Mouse (Mus musculus) limb, embryonic 14.5 days (tissue): Measurements from ENCODE around the gene Sf3b5. TPM values are rescaled to one million over a fixed set of nuclear protein-coding genes. Genes with fewer than 3 reads are reported as not detected.

Experiments used
- ATAC-seq: fragments of 200-750 bp; cut with Nextera tagmentation; 2 replicates; pipeline ENCODE4 v1.8.0; 2017; ENCODE audit warnings: low read depth, moderate number of reproducible peaks, moderate TSS enrichment; ENCODE audit not compliant: low FRiP score
- DNase-seq: peaks from one replicate; pipeline ENCODE4 v3.0.0-alpha.2; 2015; ENCODE audit warnings: low spot score
- H3K27ac ChIP-seq: fragments of 300-500 bp; sonication (generic); replicated peaks from 2 replicates; pipeline ENCODE4 v1.5.1; 2014; ENCODE audit warnings: low read depth, mild to moderate bottlenecking, low read length, moderate library complexity, mixed read lengths
- H3K27me3 ChIP-seq: fragments of 300-500 bp; sonication (generic); 2 replicates; pipeline ENCODE4 v1.6.1; 2014; ENCODE audit warnings: low read length, mixed read lengths; ENCODE audit not compliant: control insufficient read depth, insufficient read depth
- H3K36me3 ChIP-seq: fragments of 300-500 bp; sonication (generic); 2 replicates; pipeline ENCODE4 v1.6.1; 2014; ENCODE audit warnings: mild to moderate bottlenecking, low read length, moderate library complexity, mixed read lengths; ENCODE audit not compliant: control insufficient read depth, insufficient read depth
- H3K4me1 ChIP-seq: fragments of 300-500 bp; sonication (generic); 2 replicates; pipeline ENCODE4 v1.6.1; 2014; ENCODE audit warnings: antibody characterized with exemption, low read length, mixed read lengths; ENCODE audit not compliant: control insufficient read depth, insufficient read depth
- H3K4me2 ChIP-seq: fragments of 300-500 bp; sonication (generic); replicated peaks from 2 replicates; pipeline ENCODE4 v1.6.1; 2014; ENCODE audit warnings: low read depth, mild to moderate bottlenecking, low read length, moderate library complexity; ENCODE audit not compliant: severe bottlenecking
- H3K4me3 ChIP-seq: fragments of 300-500 bp; sonication (generic); replicated peaks from 2 replicates; pipeline ENCODE4 v1.5.1; 2014; ENCODE audit warnings: low read length
- H3K9ac ChIP-seq: fragments of 300-500 bp; sonication (generic); 2 replicates; pipeline ENCODE4 v1.6.1; 2014; ENCODE audit warnings: mild to moderate bottlenecking, low read depth, low read length, moderate library complexity; ENCODE audit not compliant: severe bottlenecking
- H3K9me3 ChIP-seq: fragments of 300-500 bp; sonication (generic); 2 replicates; pipeline ENCODE4 v1.6.1; 2016; ENCODE audit warnings: low read length; ENCODE audit not compliant: control insufficient read depth
- POLR2A ChIP-seq: fragments of 200-500 bp; IDR thresholded peaks from 2 replicates; pipeline ENCODE4 v1.8.0; 2012; ENCODE audit warnings: inconsistent platforms, mild to moderate bottlenecking, moderate library complexity, borderline replicate concordance; ENCODE audit not compliant: insufficient read depth, insufficient read length; ENCODE audit errors: extremely low read depth
- WGBS: fragments of 180-500 bp; shearing (Covaris S2); extraction: QIAGEN DNeasy Blood & Tissue Kit; methylation state at CpG from one replicate; pipeline ENCODE4 v1.1.7; 2014; 5-methylcytosine and 5-hydroxymethylcytosine counted together
- polyA plus RNA-seq, 2 experiments: library from polyadenylated mRNA; depleted of rRNA in 1 of 2; stranded (reverse) in 1 of 2; unstranded in 1 of 2; fragments of >200 nt; fragmentation: Nextera tagmentation in 1 of 2; extraction: Ambion mirVana in 1 of 2; gene quantifications; 2 replicates each; pipeline versions ENCODE4 v1.2.1 to v1.2.3; 2012 to 2014

Gene Sf3b5
- polyA plus RNA-seq, 2 experiments, result 45.6 to 50.0 TPM

DNA sequence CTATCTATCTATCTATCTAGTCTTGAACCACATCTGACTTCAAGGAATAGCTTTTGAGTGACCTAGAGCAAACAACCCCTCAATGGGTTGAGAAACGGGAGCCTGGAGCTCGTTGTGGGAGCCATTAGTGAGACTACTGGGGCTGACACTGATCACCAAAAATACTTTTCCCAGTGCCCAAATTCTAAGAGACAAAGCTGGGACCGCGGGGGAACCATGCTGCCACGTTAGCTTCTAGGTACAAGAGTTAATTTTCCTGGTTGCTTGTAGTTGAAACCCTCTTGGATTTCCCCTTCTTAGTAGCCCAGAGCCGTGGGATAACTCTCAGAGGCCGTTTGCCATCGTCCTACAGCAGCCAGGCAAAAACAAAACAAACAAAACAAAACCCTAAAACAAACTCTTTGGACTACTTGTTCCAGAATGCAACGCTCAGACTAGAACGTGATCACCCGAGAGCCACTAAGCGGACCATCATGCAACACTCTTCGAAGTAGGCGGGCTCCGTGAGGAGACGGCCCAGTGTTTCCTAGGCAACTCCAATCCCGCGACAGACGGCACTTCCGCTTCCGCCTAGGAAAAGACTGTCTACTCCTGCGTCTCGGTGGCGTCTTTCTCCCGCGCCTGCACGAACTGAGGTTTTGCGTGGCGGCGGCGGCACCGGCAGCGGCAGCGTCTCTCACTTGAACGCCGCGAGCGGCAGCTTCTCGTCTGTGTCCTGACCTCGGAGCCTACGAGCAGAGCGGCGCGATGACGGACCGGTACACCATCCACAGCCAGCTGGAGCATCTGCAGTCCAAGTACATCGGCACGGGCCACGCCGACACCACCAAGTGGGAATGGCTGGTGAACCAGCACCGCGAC is 3.0 kb downstream of the Sf3b5 start:
- peak overlapping the region; percentile 68 for H3K27ac ChIP-seq
- H3K9ac ChIP-seq, result peak overlapping the region; percentile 68
- H3K4me1 ChIP-seq, result peaks cover 11% of the 10 kb centered on the region
- H3K4me3 ChIP-seq, result peak overlapping the region; percentile 88
- ATAC-seq (peak; percentile 99), DNase-seq (peak; percentile 97)
- H3K27me3 ChIP-seq, result no peaks in the 10 kb centered on the region
- WGBS, result 5% methylated on average over 48 of the region's 52 CpGs
- 0 out of 2 replicates have a peak, but pooled peaks have one; percentile 12 for TF ChIP-seq POLR2A
- H3K36me3 ChIP-seq, result peaks cover 4% of the 10 kb centered on the region; the same call in 1 of the 2 replicates
- H3K9me3 ChIP-seq, result no peaks in the 10 kb centered on the region
- H3K4me2 ChIP-seq, result peak overlapping the region; percentile 60

DNA sequence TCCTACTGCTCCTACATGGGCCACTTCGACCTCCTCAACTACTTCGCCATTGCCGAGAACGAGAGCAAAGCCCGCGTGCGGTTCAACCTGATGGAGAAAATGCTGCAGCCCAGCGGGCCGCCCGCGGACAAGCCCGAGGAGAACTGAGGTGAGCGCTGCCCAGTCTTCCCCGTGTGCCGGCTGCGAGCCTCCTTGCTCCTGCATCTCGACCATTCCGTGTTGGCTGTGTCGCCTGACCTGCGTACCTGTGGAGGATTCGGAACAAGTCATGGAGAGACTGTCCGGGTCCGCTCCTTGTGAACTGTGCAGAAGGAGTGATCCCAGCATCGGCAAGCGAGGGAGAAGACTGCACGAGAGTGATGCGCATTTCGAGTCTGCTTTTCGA is 3.6 kb downstream of the Sf3b5 start:
- Histone ChIP-seq H3K36me3 (peaks cover 4% of the 10 kb centered on the region; the same call in 1 of the 2 replicates), H3K27me3 (no peaks in the 10 kb centered on the region), H3K27ac (peak overlapping the region; percentile 61; the same call in 1 of the 2 replicates), H3K9me3 (no peaks in the 10 kb centered on the region), H3K9ac (peak overlapping the region; percentile 68), H3K4me1 (peaks cover 11% of the 10 kb centered on the region), H3K4me2 (peak overlapping the region; percentile 60), H3K4me3 (peak overlapping the region; percentile 88)
- 1% methylated on average over 28 of the region's 29 CpGs for WGBS
- TF ChIP-seq POLR2A, result no peak
- DNase-seq, result no peak
- no peak; the same call in 1 of the 2 replicates for ATAC-seq

DNA sequence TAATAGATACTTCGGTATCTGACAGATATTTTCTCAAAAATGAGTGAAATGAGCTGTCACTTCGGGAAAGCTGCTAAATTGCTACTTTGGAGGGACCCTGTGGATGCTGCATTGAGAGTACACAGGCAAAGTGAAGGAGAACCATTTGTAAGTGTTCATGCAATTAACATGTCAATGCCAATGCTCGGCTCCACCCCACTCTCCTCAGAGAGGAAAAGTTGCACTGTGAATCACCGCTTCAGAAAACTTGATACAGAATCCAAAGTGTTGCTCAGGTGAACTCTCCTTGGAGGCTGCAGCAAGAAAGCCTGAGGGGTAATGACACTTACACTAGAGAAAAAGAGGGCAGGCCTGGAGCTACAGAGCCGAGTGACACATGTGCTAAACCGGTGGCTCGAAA is 8.9 kb downstream of the Sf3b5 start:
- Histone ChIP-seq H3K27me3 (no peaks in the 10 kb centered on the region), H3K4me2 (no peak overlapping the region), H3K4me1 (peaks cover 11% of the 10 kb centered on the region), H3K9me3 (no peaks in the 10 kb centered on the region), H3K27ac (no peak overlapping the region), H3K4me3 (no peak overlapping the region), H3K36me3 (peaks cover 4% of the 10 kb centered on the region; the same call in 1 of the 2 replicates), H3K9ac (no peak overlapping the region)
- 64% methylated on average over 7 of the region's 7 CpGs for WGBS
- ATAC-seq, result no peak
- no peak for TF ChIP-seq POLR2A
- no peak for DNase-seq

DNA sequence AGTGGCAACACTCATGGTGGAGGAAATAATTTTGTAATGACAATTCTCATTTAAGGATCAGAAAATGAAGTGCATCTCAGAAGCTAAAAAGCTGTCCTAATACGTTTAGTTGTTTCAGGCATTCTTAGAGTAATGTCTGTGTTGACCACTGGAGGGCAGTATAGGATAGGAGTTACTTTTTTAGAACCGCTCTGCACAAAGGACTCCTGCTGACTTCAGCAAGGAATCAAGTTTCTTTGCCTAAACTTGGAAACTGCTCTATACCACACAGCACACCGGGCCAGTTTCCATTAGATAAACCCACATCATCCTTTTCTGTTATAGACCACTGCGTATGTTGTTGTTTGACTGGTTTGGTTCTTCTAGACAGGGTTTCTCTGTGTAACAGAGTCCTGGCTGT is 11.4 kb downstream of the Sf3b5 start:
- Histone ChIP-seq H3K36me3 (no peaks in the 10 kb centered on the region), H3K9ac (no peak overlapping the region), H3K4me2 (no peak overlapping the region), H3K4me3 (no peak overlapping the region), H3K27ac (no peak overlapping the region), H3K27me3 (no peaks in the 10 kb centered on the region), H3K4me1 (no peaks in the 10 kb centered on the region), H3K9me3 (no peaks in the 10 kb centered on the region)
- no peak for TF ChIP-seq POLR2A
- WGBS, result 21% methylated on average over 4 of the region's 4 CpGs
- DNase-seq (peak; percentile 90), ATAC-seq (peak; percentile 75)

GRCm38 (mm10) chr10:13018510-13018909 is 13.4 kb downstream of the Sf3b5 start:
- DNase-seq, result no peak
- 61% methylated on average over 7 of the region's 7 CpGs for WGBS
- no peaks in the 10 kb centered on the region for H3K4me1 ChIP-seq
- no peaks in the 10 kb centered on the region for H3K36me3 ChIP-seq
- H3K9ac ChIP-seq, result no peak overlapping the region
- H3K27me3 ChIP-seq, result no peaks in the 10 kb centered on the region
- no peaks in the 10 kb centered on the region for H3K9me3 ChIP-seq
- H3K4me2 ChIP-seq, result no peak overlapping the region
- TF ChIP-seq POLR2A, result no peak
- no peak overlapping the region for H3K27ac ChIP-seq
- ATAC-seq, result no peak
- no peak overlapping the region for H3K4me3 ChIP-seq
